Mouse (Mus musculus): ENCODE data around the gene Itga4. TPM values are rescaled to one million over a fixed set of nuclear protein-coding genes. Genes with fewer than 3 reads are reported as not detected.

Itga4 gene
- polyA plus RNA-seq, 1 experiment from 2014 or later = 3.2 TPM

GRCm38 (mm10) chr2:79316182-79316880 is 61.1 kb downstream of the Itga4 start:
- Histone ChIP-seq H3K9me3 (no peaks in the 10 kb centered on the region), H3K27me3 (no peaks in the 10 kb centered on the region), H3K9ac (replicated peaks) (no peak overlapping the region), H3K4me3 (no peak overlapping the region), H3K27ac (replicated peaks) (no peak overlapping the region), H3K36me3 (no peaks in the 10 kb centered on the region), H3K4me2 (replicated peaks) (no peak overlapping the region), H3K4me1 (peaks cover 8% of the 10 kb centered on the region)
- WGBS = 72% methylated on average over 9 of the region's 9 CpGs
- ATAC-seq (replicated peaks) = peak; percentile 63; the same call in 1 of the 2 replicates

- no peak overlapping the region for H3K9ac ChIP-seq (replicated peaks)
- H3K4me3 ChIP-seq = no peak overlapping the region
- H3K9me3 ChIP-seq = no peaks in the 10 kb centered on the region
- WGBS = 57% methylated on average over 2 of the region's 2 CpGs
- no peak for ATAC-seq (replicated peaks)
- no peak overlapping the region for H3K27ac ChIP-seq (replicated peaks)
- no peaks in the 10 kb centered on the region for H3K4me1 ChIP-seq
- no peak overlapping the region for H3K4me2 ChIP-seq (replicated peaks)
- no peaks in the 10 kb centered on the region for H3K36me3 ChIP-seq
- no peaks in the 10 kb centered on the region for H3K27me3 ChIP-seq
These were observed 72.9 kb downstream of the Itga4 start for GRCm38 (mm10) chr2:79328079-79328478.

GRCm38 (mm10) chr2:79334661-79335060 is 79.4 kb downstream of the Itga4 start:
- H3K27ac ChIP-seq (replicated peaks) = no peak overlapping the region

GRCm38 (mm10) chr2:79336141-79336540 is 80.9 kb downstream of the Itga4 start:
- H3K4me1 ChIP-seq = no peaks in the 10 kb centered on the region
- 71% methylated on average over 1 of the region's 1 CpGs for WGBS
- no peak overlapping the region for H3K4me3 ChIP-seq
- no peaks in the 10 kb centered on the region for H3K27me3 ChIP-seq
- H3K9me3 ChIP-seq = no peaks in the 10 kb centered on the region
- no peak overlapping the region for H3K9ac ChIP-seq (replicated peaks)
- no peak for ATAC-seq (replicated peaks)
- no peak overlapping the region for H3K4me2 ChIP-seq (replicated peaks)
- no peak overlapping the region for H3K27ac ChIP-seq (replicated peaks)
- H3K36me3 ChIP-seq = no peaks in the 10 kb centered on the region

More at GRCm38 (mm10) chr2:79334661-79335060, 79.4 kb downstream of the Itga4 start:
- Histone ChIP-seq H3K9ac (replicated peaks) (no peak overlapping the region), H3K4me3 (no peak overlapping the region), H3K9me3 (no peaks in the 10 kb centered on the region), H3K4me2 (replicated peaks) (no peak overlapping the region), H3K4me1 (no peaks in the 10 kb centered on the region), H3K27me3 (no peaks in the 10 kb centered on the region), H3K36me3 (no peaks in the 10 kb centered on the region)
- ATAC-seq (replicated peaks) = no peak

- no peaks in the 10 kb centered on the region for H3K9me3 ChIP-seq
- no peak overlapping the region for H3K4me2 ChIP-seq (replicated peaks)
- H3K4me1 ChIP-seq = no peaks in the 10 kb centered on the region
- H3K27me3 ChIP-seq = no peaks in the 10 kb centered on the region
- H3K27ac ChIP-seq (replicated peaks) = no peak overlapping the region
- H3K9ac ChIP-seq (replicated peaks) = no peak overlapping the region
- ATAC-seq (replicated peaks) = no peak
- H3K36me3 ChIP-seq = no peaks in the 10 kb centered on the region
- WGBS = 70% methylated on average over 1 of the region's 1 CpGs
- no peak overlapping the region for H3K4me3 ChIP-seq
These were observed 83.8 kb downstream of the Itga4 start for GRCm38 (mm10) chr2:79339003-79339402.

- no peak overlapping the region for H3K9ac ChIP-seq (replicated peaks)
- ATAC-seq (replicated peaks) = peak; percentile 38; the same call in 1 of the 2 replicates
- H3K27me3 ChIP-seq = no peaks in the 10 kb centered on the region
- H3K27ac ChIP-seq (replicated peaks) = no peak overlapping the region
- no peak overlapping the region for H3K4me2 ChIP-seq (replicated peaks)
- H3K9me3 ChIP-seq = no peaks in the 10 kb centered on the region
- H3K36me3 ChIP-seq = no peaks in the 10 kb centered on the region
- no peak overlapping the region for H3K4me3 ChIP-seq
- WGBS = 67% methylated on average over 8 of the region's 8 CpGs
- no peaks in the 10 kb centered on the region for H3K4me1 ChIP-seq
These were observed 87.9 kb downstream of the Itga4 start for GRCm38 (mm10) chr2:79343115-79343514.

GRCm38 (mm10) chr2:79351179-79352099 is 96.2 kb downstream of the Itga4 start:
- H3K27ac ChIP-seq (replicated peaks) = peak overlapping the region; percentile 52
- ATAC-seq (replicated peaks) = peak; percentile 85; the same call in 1 of the 2 replicates
- WGBS = 31% methylated on average over 6 of the region's 6 CpGs

GRCm38 (mm10) chr2:79352100-79352802 is 97.0 kb downstream of the Itga4 start:
- Histone ChIP-seq H3K27ac (replicated peaks) (peak overlapping the region; percentile 52), H3K4me1 (peaks cover 15% of the 10 kb centered on the region), H3K9ac (replicated peaks) (no peak overlapping the region), H3K4me2 (replicated peaks) (no peak overlapping the region), H3K27me3 (no peaks in the 10 kb centered on the region), H3K9me3 (no peaks in the 10 kb centered on the region), H3K4me3 (no peak overlapping the region), H3K36me3 (no peaks in the 10 kb centered on the region)
- 58% methylated on average over 4 of the region's 4 CpGs for WGBS
- peak; percentile 43; the same call in 1 of the 2 replicates for ATAC-seq (replicated peaks)

More at GRCm38 (mm10) chr2:79351179-79352099, 96.2 kb downstream of the Itga4 start:
- no peak overlapping the region for H3K4me3 ChIP-seq
- H3K4me2 ChIP-seq (replicated peaks) = no peak overlapping the region
- H3K36me3 ChIP-seq = no peaks in the 10 kb centered on the region
- peaks cover 15% of the 10 kb centered on the region for H3K4me1 ChIP-seq
- no peaks in the 10 kb centered on the region for H3K9me3 ChIP-seq
- H3K27me3 ChIP-seq = no peaks in the 10 kb centered on the region
- no peak overlapping the region for H3K9ac ChIP-seq (replicated peaks)

- 92% methylated on average over 16 of the region's 16 CpGs for WGBS
- no peaks in the 10 kb centered on the region for H3K36me3 ChIP-seq
- no peaks in the 10 kb centered on the region for H3K27me3 ChIP-seq
- H3K27ac ChIP-seq (replicated peaks) = no peak overlapping the region
- ATAC-seq (replicated peaks) = no peak
- H3K9me3 ChIP-seq = no peaks in the 10 kb centered on the region
- H3K4me1 ChIP-seq = peaks cover 19% of the 10 kb centered on the region
- no peak overlapping the region for H3K9ac ChIP-seq (replicated peaks)
- H3K4me2 ChIP-seq (replicated peaks) = no peak overlapping the region
- no peak overlapping the region for H3K4me3 ChIP-seq
These were observed 99.5 kb downstream of the Itga4 start for GRCm38 (mm10) chr2:79354773-79355172.

GRCm38 (mm10) chr2:79357835-79358234 is 102.6 kb downstream of the Itga4 start:
- Histone ChIP-seq H3K36me3 (no peaks in the 10 kb centered on the region), H3K9me3 (no peaks in the 10 kb centered on the region), H3K27me3 (no peaks in the 10 kb centered on the region), H3K9ac (replicated peaks) (no peak overlapping the region), H3K4me2 (replicated peaks) (no peak overlapping the region), H3K4me3 (no peak overlapping the region), H3K4me1 (peaks cover 5% of the 10 kb centered on the region; the same call in 1 of the 2 replicates), H3K27ac (replicated peaks) (no peak overlapping the region)
- WGBS = 77% methylated on average over 3 of the region's 3 CpGs
- peak; percentile 62; the same call in 1 of the 2 replicates for ATAC-seq (replicated peaks)

- no peaks in the 10 kb centered on the region for H3K27me3 ChIP-seq
- peaks cover 5% of the 10 kb centered on the region; the same call in 1 of the 2 replicates for H3K4me1 ChIP-seq
- H3K9ac ChIP-seq (replicated peaks) = no peak overlapping the region
- no peak overlapping the region for H3K27ac ChIP-seq (replicated peaks)
- ATAC-seq (replicated peaks) = peak; percentile 82
- no peaks in the 10 kb centered on the region for H3K36me3 ChIP-seq
- H3K4me3 ChIP-seq = no peak overlapping the region
- no peak overlapping the region for H3K4me2 ChIP-seq (replicated peaks)
- no peaks in the 10 kb centered on the region for H3K9me3 ChIP-seq
- WGBS = 49% methylated on average over 6 of the region's 6 CpGs
These were observed 106.8 kb downstream of the Itga4 start for GRCm38 (mm10) chr2:79362029-79362428.
